Mouse (Mus musculus) heart, postnatal 0 days (tissue): ENCODE data around the gene Ptprcap. TPM values are rescaled to one million over a fixed set of nuclear protein-coding genes. Genes with fewer than 3 reads are reported as not detected.

ENCODE experiments used
- ATAC-seq: fragments of 200-750 bp; cut with Nextera tagmentation; 2 replicates; pipeline ENCODE4 v1.8.0; 2017; ENCODE audit warnings: low read depth, moderate number of reproducible peaks, moderate library complexity; ENCODE audit not compliant: insufficient read depth
- DNase-seq: peaks from one replicate; pipeline ENCODE4 v3.0.0-alpha.2; 2016; ENCODE audit warnings: low spot score
- H3K27ac ChIP-seq: fragments of 300-500 bp; sonication (generic); 2 replicates; pipeline ENCODE4 v1.5.1; 2014; ENCODE audit warnings: low read depth, mild to moderate bottlenecking
- H3K27me3 ChIP-seq: fragments of 300-500 bp; sonication (generic); 2 replicates; pipeline ENCODE4 v1.6.1; 2014; ENCODE audit warnings: low read length, mixed read lengths; ENCODE audit not compliant: control insufficient read depth, insufficient read depth
- H3K36me3 ChIP-seq: fragments of 300-500 bp; sonication (generic); replicated peaks from 2 replicates; pipeline ENCODE4 v1.6.1; 2014; ENCODE audit warnings: low read length, mixed read lengths; ENCODE audit not compliant: control insufficient read depth, insufficient read depth
- H3K4me1 ChIP-seq: fragments of 300-500 bp; sonication (generic); 2 replicates; pipeline ENCODE4 v1.6.1; 2014; ENCODE audit warnings: antibody characterized with exemption; ENCODE audit not compliant: control insufficient read depth, insufficient read depth
- H3K4me2 ChIP-seq: fragments of 300-500 bp; sonication (generic); 2 replicates; pipeline ENCODE4 v1.6.1; 2014; ENCODE audit warnings: low read depth, mild to moderate bottlenecking, low read length, moderate library complexity
- H3K4me3 ChIP-seq: fragments of 300-500 bp; sonication (generic); 2 replicates; pipeline ENCODE4 v1.5.1; 2014; ENCODE audit warnings: low read depth, low read length
- H3K9ac ChIP-seq: fragments of 300-500 bp; sonication (generic); replicated peaks from 2 replicates; pipeline ENCODE4 v1.6.1; 2014; ENCODE audit warnings: low read depth, low read length, mixed read lengths
- H3K9me3 ChIP-seq: fragments of 300-500 bp; sonication (generic); replicated peaks from 2 replicates; pipeline ENCODE4 v1.6.1; 2016; ENCODE audit warnings: low read length; ENCODE audit not compliant: control insufficient read depth
- CTCF ChIP-seq: IDR thresholded peaks from 2 replicates; pipeline ENCODE4 v1.5.1; 2016; ENCODE audit warnings: antibody characterized with exemption, control low read depth, low read depth
- EP300 ChIP-seq: IDR thresholded peaks from 2 replicates; pipeline ENCODE4 v1.6.1; 2016; ENCODE audit warnings: antibody characterized with exemption, low read depth
- WGBS: fragments of 180-500 bp; shearing (Covaris S2); extraction: QIAGEN DNeasy Blood & Tissue Kit; methylation state at CpG from one replicate; pipeline ENCODE4 v1.1.7; 2014; 5-methylcytosine and 5-hydroxymethylcytosine counted together
- polyA plus RNA-seq: library from polyadenylated mRNA; unstranded; fragments of >200 nt; fragmentation: Nextera tagmentation; extraction: Ambion mirVana; gene quantifications from 2 replicates; pipeline ENCODE4 v1.2.1, GENCODE M21; 2015
- total RNA-seq: library from RNA; depleted of rRNA; stranded (reverse); fragments of >200 nt; gene quantifications from 2 replicates; pipeline ENCODE4 v1.2.3, GENCODE M21; 2014; ENCODE audit warnings: low replicate concordance; rRNA removed

Ptprcap gene
- total RNA-seq (13.5 TPM in 1 of 2 replicates, not detected in the other), polyA plus RNA-seq (0.46 and 1.1 TPM in 2 replicates)

- TF ChIP-seq EP300 (no peak), CTCF (no peak)
- Histone ChIP-seq H3K9ac (no peak within 1 kb of the TSS), H3K4me2 (no peak within 1 kb of the TSS), H3K4me3 (peak within 1 kb of the TSS; percentile 24; the same call in 1 of the 2 replicates), H3K9me3 (no peaks in the 10 kb centered on the region), H3K27ac (peak within 1 kb of the TSS; percentile 52), H3K27me3 (no peaks in the 10 kb centered on the region), H3K36me3 (peaks cover 58% of the 10 kb centered on the region), H3K4me1 (peaks cover 18% of the 10 kb centered on the region)
- no peak for ATAC-seq
- WGBS: 53% methylated on average over 11 of the region's 11 CpGs
- no peak for DNase-seq
Observed at GRCm38 (mm10) chr19:4153232-4153654, at the start of gene Ptprcap. Ptprcap (plus strand) TSS chr19:4153604.

GRCm38 (mm10) chr19:4103792-4104191, 49.6 kb upstream of the Ptprcap start:
- Histone ChIP-seq H3K27ac (no peak overlapping the region), H3K27me3 (peaks cover 12% of the 10 kb centered on the region)
- 42% methylated on average over 3 of the region's 3 CpGs for WGBS

GRCm38 (mm10) chr19:4104675-4105194, 48.7 kb upstream of the Ptprcap start:
- DNase-seq: no peak
- H3K9me3 ChIP-seq: no peaks in the 10 kb centered on the region
- TF ChIP-seq CTCF: no peak
- TF ChIP-seq EP300: no peak
- H3K4me1 ChIP-seq: peaks cover 14% of the 10 kb centered on the region; the same call in 1 of the 2 replicates
- 85% methylated on average over 16 of the region's 16 CpGs for WGBS
- H3K9ac ChIP-seq: no peak overlapping the region
- no peak overlapping the region for H3K4me2 ChIP-seq
- peaks cover 29% of the 10 kb centered on the region for H3K36me3 ChIP-seq
- peaks cover 12% of the 10 kb centered on the region for H3K27me3 ChIP-seq
- no peak for ATAC-seq
- no peak overlapping the region for H3K4me3 ChIP-seq
- no peak overlapping the region for H3K27ac ChIP-seq

More at GRCm38 (mm10) chr19:4103792-4104191, 49.6 kb upstream of the Ptprcap start:
- TF ChIP-seq CTCF (no peak), EP300 (no peak)
- Histone ChIP-seq H3K4me3 (no peak overlapping the region), H3K36me3 (peaks cover 24% of the 10 kb centered on the region), H3K4me2 (no peak overlapping the region), H3K4me1 (peaks cover 20% of the 10 kb centered on the region; the same call in 1 of the 2 replicates), H3K9ac (no peak overlapping the region), H3K9me3 (no peaks in the 10 kb centered on the region)
- DNase-seq (no peak), ATAC-seq (no peak)

- DNase-seq: no peak
- Histone ChIP-seq H3K9me3 (no peaks in the 10 kb centered on the region), H3K9ac (no peak overlapping the region), H3K4me2 (no peak overlapping the region), H3K27ac (no peak overlapping the region), H3K4me1 (no peaks in the 10 kb centered on the region), H3K4me3 (no peak overlapping the region), H3K36me3 (peaks cover 39% of the 10 kb centered on the region), H3K27me3 (peaks cover 3% of the 10 kb centered on the region)
- no peak for ATAC-seq
- WGBS: 90% methylated on average over 14 of the region's 14 CpGs
- no peak for TF ChIP-seq CTCF
- TF ChIP-seq EP300: no peak
Observed at GRCm38 (mm10) chr19:4106654-4107053, 46.8 kb upstream of the Ptprcap start.

GRCm38 (mm10) chr19:4108535-4108934, 44.9 kb upstream of the Ptprcap start:
- H3K4me1 ChIP-seq: peaks cover 8% of the 10 kb centered on the region
- DNase-seq (no peak), ATAC-seq (no peak)
- TF ChIP-seq CTCF (no peak), EP300 (no peak)
- peaks cover 47% of the 10 kb centered on the region for H3K36me3 ChIP-seq
- no peak overlapping the region for H3K4me2 ChIP-seq
- no peak overlapping the region for H3K27ac ChIP-seq
- H3K9me3 ChIP-seq: no peaks in the 10 kb centered on the region
- WGBS: 93% methylated on average over 9 of the region's 9 CpGs
- no peaks in the 10 kb centered on the region for H3K27me3 ChIP-seq
- no peak overlapping the region for H3K9ac ChIP-seq
- H3K4me3 ChIP-seq: no peak overlapping the region
